Mouse (Mus musculus): Measurements from ENCODE around the gene Klhl36. TPM values are rescaled to one million over a fixed set of nuclear protein-coding genes. Genes with fewer than 3 reads are reported as not detected.

Klhl36 gene
- polyA plus RNA-seq, 2 experiments from 2014 or later, result 5.6 to 8.1 TPM

Other genes starting within 250 kb of the Klhl36 start
- gene Adad2, start 249.5 kb upstream of the Klhl36 start, polyA plus RNA-seq (2017; shearing (Covaris generic)), result not detected
- not detected for gene Kcng4, start 226.6 kb upstream of the Klhl36 start, polyA plus RNA-seq (2017; shearing (Covaris generic))
- gene Wfdc1, start 195.9 kb upstream of the Klhl36 start, polyA plus RNA-seq (2017; shearing (Covaris generic)), result not detected
- gene Atp2c2, start 162.3 kb upstream of the Klhl36 start, polyA plus RNA-seq (2017; shearing (Covaris generic)), result not detected
- 10 to 100 TPM in 1 of 2 experiments, 1 to 10 TPM in 1; 8.8 to 11.1 TPM for gene Tldc1, start 83.8 kb upstream of the Klhl36 start, polyA plus RNA-seq (2017; shearing (Covaris generic))
- gene Cotl1, start 21.7 kb upstream of the Klhl36 start, polyA plus RNA-seq (2017; shearing (Covaris generic)), result 100 to 1,000 TPM; 219 to 262 TPM
- 10 to 100 TPM; 41.6 to 48.6 TPM for gene Usp10, start 48.1 kb downstream of the Klhl36 start, polyA plus RNA-seq (2017; shearing (Covaris generic))
- 10 to 100 TPM in 1 of 2 experiments, 1 to 10 TPM in 1; 9.9 to 12.3 TPM for gene Gm20388, start 48.6 kb downstream of the Klhl36 start, polyA plus RNA-seq (2017; shearing (Covaris generic))
- gene Crispld2, start 130.2 kb downstream of the Klhl36 start, polyA plus RNA-seq (2017; shearing (Covaris generic)), result not detected
- 1 to 10 TPM; 4.9 to 5.5 TPM for gene Zdhhc7, start 239.2 kb downstream of the Klhl36 start, polyA plus RNA-seq (2017; shearing (Covaris generic))

Measured in activated CD4-positive, CD25-positive, alpha-beta regulatory T cell, adult 4 months (primary cell).